In the genomic region with DNA sequence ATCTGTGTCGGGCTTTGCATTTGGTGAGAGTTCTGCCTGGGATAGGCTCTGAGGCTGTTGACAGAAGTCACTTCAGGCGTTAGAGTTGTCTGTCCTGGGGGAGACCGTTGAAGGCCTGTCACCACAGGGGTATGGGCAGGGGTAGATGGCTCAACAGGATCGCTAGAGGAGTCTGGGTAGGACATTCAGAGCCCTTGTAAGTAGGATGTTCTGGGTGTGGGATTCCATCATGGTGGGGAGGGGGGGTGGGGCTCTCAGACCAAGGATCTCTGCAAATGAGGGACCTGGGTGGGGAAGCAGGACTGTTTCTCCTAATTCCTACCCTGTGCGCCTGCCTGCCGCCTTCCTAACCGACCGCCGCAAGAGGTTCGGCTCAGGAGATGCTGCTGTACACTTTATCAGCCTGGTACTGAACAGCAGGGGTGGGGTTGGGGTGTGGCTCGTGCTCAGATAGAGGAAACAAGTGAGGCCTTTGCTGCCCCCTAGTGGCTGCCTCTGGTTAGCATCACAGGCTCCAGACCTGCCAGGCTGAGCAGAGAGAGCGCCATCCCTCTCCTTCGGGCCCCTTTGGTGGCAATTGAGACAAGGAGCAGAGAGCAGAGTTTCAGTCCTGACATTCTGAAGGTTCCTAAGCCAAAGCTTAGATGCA, we compare ENCODE assay signal across 7 mouse cellular contexts. TPM values are rescaled to one million over a fixed set of nuclear protein-coding genes. Genes with fewer than 3 reads are reported as not detected.
DNase-seq lines count a peak whose midpoint lies in the region; ATAC-seq lines count a peak whose summit lies in the region.

No protein-coding gene starts in this region.

- no peaks in the 10 kb centered on the region for H3K9me3 ChIP-seq in embryonic facial prominence, embryonic 12.5 days
- no peaks in the 10 kb centered on the region for H3K9me3 ChIP-seq in limb, embryonic 12.5 days
- no peaks in the 10 kb centered on the region for H3K9me3 ChIP-seq in midbrain, embryonic 15.5 days

- H3K27me3 ChIP-seq in embryonic facial prominence, embryonic 12.5 days: no peaks in the 10 kb centered on the region
- H3K27me3 ChIP-seq in limb, embryonic 12.5 days: no peaks in the 10 kb centered on the region; the same call in 1 of the 2 replicates
- H3K27me3 ChIP-seq in midbrain, embryonic 15.5 days (replicated peaks): no peaks in the 10 kb centered on the region; the same call in 1 of the 2 replicates

- DNase-seq in adrenal gland, postnatal 14 days: peak; percentile 95
- DNase-seq in heart, adult 8-10 months (ENCODE audit: low spot score): peak; percentile 92
- DNase-seq in kidney, adult 8-10 months: peak; percentile 84 to 94
- peak; percentile 70 to 89 for DNase-seq in spleen, adult 18-20 months

- H3K4me3 ChIP-seq in embryonic facial prominence, embryonic 12.5 days: no peak overlapping the region
- no peak overlapping the region for H3K4me3 ChIP-seq in limb, embryonic 12.5 days (replicated peaks)
- no peak overlapping the region for H3K4me3 ChIP-seq in midbrain, embryonic 15.5 days

- H3K4me2 ChIP-seq in embryonic facial prominence, embryonic 12.5 days (replicated peaks): no peak overlapping the region
- 0 out of 2 replicates have a peak overlapping the region, but pooled peaks have one; percentile 26 for H3K4me2 ChIP-seq in limb, embryonic 12.5 days
- H3K4me2 ChIP-seq in midbrain, embryonic 15.5 days: no peak overlapping the region

- no peak overlapping the region for H3K9ac ChIP-seq in embryonic facial prominence, embryonic 12.5 days
- no peak overlapping the region for H3K9ac ChIP-seq in limb, embryonic 12.5 days (replicated peaks)
- H3K9ac ChIP-seq in midbrain, embryonic 15.5 days: no peak overlapping the region; the same call in 1 of the 2 replicates

- peak; percentile 67; the same call in 1 of the 2 replicates for ATAC-seq in embryonic facial prominence, embryonic 12.5 days (ENCODE audit: insufficient number of reproducible peaks, insufficient read depth, low FRiP score, low TSS enrichment)
- ATAC-seq in limb, embryonic 12.5 days (ENCODE audit: insufficient number of reproducible peaks, insufficient read depth, low FRiP score, low TSS enrichment, low read depth): peak; percentile 62; the same call in 1 of the 2 replicates
- ATAC-seq in midbrain, embryonic 15.5 days (replicated peaks): peak; percentile 72

- 0 out of 2 replicates have a peak, but pooled peaks cover 4% of the 10 kb centered on the region for H3K4me1 ChIP-seq in embryonic facial prominence, embryonic 12.5 days
- 0 out of 2 replicates have a peak, but pooled peaks cover 3% of the 10 kb centered on the region for H3K4me1 ChIP-seq in limb, embryonic 12.5 days (replicated peaks)
- H3K4me1 ChIP-seq in midbrain, embryonic 15.5 days: 0 out of 2 replicates have a peak, but pooled peaks cover 3% of the 10 kb centered on the region

- H3K27ac ChIP-seq in embryonic facial prominence, embryonic 12.5 days: no peak overlapping the region
- no peak overlapping the region for H3K27ac ChIP-seq in limb, embryonic 12.5 days
- H3K27ac ChIP-seq in midbrain, embryonic 15.5 days: no peak overlapping the region

- H3K36me3 ChIP-seq in embryonic facial prominence, embryonic 12.5 days: no peaks in the 10 kb centered on the region
- H3K36me3 ChIP-seq in limb, embryonic 12.5 days: 0 out of 2 replicates have a peak, but pooled peaks cover 3% of the 10 kb centered on the region
- no peaks in the 10 kb centered on the region for H3K36me3 ChIP-seq in midbrain, embryonic 15.5 days (replicated peaks)

- WGBS in embryonic facial prominence, embryonic 12.5 days: 10% methylated on average over 13 of the region's 13 CpGs
- WGBS in limb, embryonic 12.5 days: 14% methylated on average over 13 of the region's 13 CpGs
- 16% methylated on average over 13 of the region's 13 CpGs for WGBS in midbrain, embryonic 15.5 days

RNA-seq across cellular contexts. Expression of a gene that starts 3.7 kb away (rescaled TPM):
- total RNA-seq in adrenal gland, postnatal 14 days (2021): 0.85 TPM in 1 of 2 replicates, not detected in the other
- polyA plus RNA-seq in embryonic facial prominence, embryonic 12.5 days (2016; fragmentation: Nextera tagmentation; extraction: Ambion mirVana): not detected in 2 replicates
- under 1 TPM in 1 of 4 experiments, not detected in 3; 0.65 TPM for total RNA-seq in heart, adult 8-10 months (2022)
- not detected in 2 replicates for polyA plus RNA-seq in limb, embryonic 12.5 days (2016; fragmentation: Nextera tagmentation; extraction: Ambion mirVana)
- 0.31 TPM in 1 of 2 replicates, not detected in the other for polyA plus RNA-seq in midbrain, embryonic 15.5 days (2015; fragmentation: Nextera tagmentation; extraction: Ambion mirVana)

RNA-seq across cellular contexts. Expression of a gene that starts 9.2 kb away (rescaled TPM):
- 44.5 and 45.1 TPM in 2 replicates for total RNA-seq in adrenal gland, postnatal 14 days (2021)
- polyA plus RNA-seq in embryonic facial prominence, embryonic 12.5 days (2016; fragmentation: Nextera tagmentation; extraction: Ambion mirVana): 25.6 and 25.7 TPM in 2 replicates
- 10 to 100 TPM; 30.5 to 40.3 (median 39.1) TPM for total RNA-seq in heart, adult 8-10 months (2022)
- 14.3 and 15.8 TPM in 2 replicates for polyA plus RNA-seq in limb, embryonic 12.5 days (2016; fragmentation: Nextera tagmentation; extraction: Ambion mirVana)
- 13.1 and 15.7 TPM in 2 replicates for polyA plus RNA-seq in midbrain, embryonic 15.5 days (2015; fragmentation: Nextera tagmentation; extraction: Ambion mirVana)

RNA-seq across cellular contexts. Expression of a gene that starts 25.4 kb away (rescaled TPM):
- 51.7 and 52.0 TPM in 2 replicates for total RNA-seq in adrenal gland, postnatal 14 days (2021)
- polyA plus RNA-seq in embryonic facial prominence, embryonic 12.5 days (2016; fragmentation: Nextera tagmentation; extraction: Ambion mirVana): 50.0 and 51.1 TPM in 2 replicates
- 10 to 100 TPM; 44.8 to 49.1 (median 46.3) TPM for total RNA-seq in heart, adult 8-10 months (2022)
- polyA plus RNA-seq in limb, embryonic 12.5 days (2016; fragmentation: Nextera tagmentation; extraction: Ambion mirVana): 45.9 and 47.4 TPM in 2 replicates
- 50.7 and 50.8 TPM in 2 replicates for polyA plus RNA-seq in midbrain, embryonic 15.5 days (2015; fragmentation: Nextera tagmentation; extraction: Ambion mirVana)

RNA-seq across cellular contexts. Expression of a gene that starts 47.8 kb away (rescaled TPM):
- not detected in 2 replicates for total RNA-seq in adrenal gland, postnatal 14 days (2021)
- polyA plus RNA-seq in embryonic facial prominence, embryonic 12.5 days (2016; fragmentation: Nextera tagmentation; extraction: Ambion mirVana): 0.29 and 1.4 TPM in 2 replicates
- not detected for total RNA-seq in heart, adult 8-10 months (2022)
- polyA plus RNA-seq in limb, embryonic 12.5 days (2016; fragmentation: Nextera tagmentation; extraction: Ambion mirVana): 0.16 and 0.41 TPM in 2 replicates
- not detected in 2 replicates for polyA plus RNA-seq in midbrain, embryonic 15.5 days (2015; fragmentation: Nextera tagmentation; extraction: Ambion mirVana)

RNA-seq across cellular contexts. Expression of a gene that starts 47.9 kb away (rescaled TPM):
- total RNA-seq in adrenal gland, postnatal 14 days (2021): 6.6 and 15.2 TPM in 2 replicates
- polyA plus RNA-seq in embryonic facial prominence, embryonic 12.5 days (2016; fragmentation: Nextera tagmentation; extraction: Ambion mirVana): 39.4 and 42.2 TPM in 2 replicates
- total RNA-seq in heart, adult 8-10 months (2022): 1 to 10 TPM; 2.6 to 6.3 (median 4.1) TPM
- 37.0 and 40.3 TPM in 2 replicates for polyA plus RNA-seq in limb, embryonic 12.5 days (2016; fragmentation: Nextera tagmentation; extraction: Ambion mirVana)
- polyA plus RNA-seq in midbrain, embryonic 15.5 days (2015; fragmentation: Nextera tagmentation; extraction: Ambion mirVana): 3.6 and 4.2 TPM in 2 replicates
